ENCODE assay signal across 12 mouse cellular contexts in the genomic region with DNA sequence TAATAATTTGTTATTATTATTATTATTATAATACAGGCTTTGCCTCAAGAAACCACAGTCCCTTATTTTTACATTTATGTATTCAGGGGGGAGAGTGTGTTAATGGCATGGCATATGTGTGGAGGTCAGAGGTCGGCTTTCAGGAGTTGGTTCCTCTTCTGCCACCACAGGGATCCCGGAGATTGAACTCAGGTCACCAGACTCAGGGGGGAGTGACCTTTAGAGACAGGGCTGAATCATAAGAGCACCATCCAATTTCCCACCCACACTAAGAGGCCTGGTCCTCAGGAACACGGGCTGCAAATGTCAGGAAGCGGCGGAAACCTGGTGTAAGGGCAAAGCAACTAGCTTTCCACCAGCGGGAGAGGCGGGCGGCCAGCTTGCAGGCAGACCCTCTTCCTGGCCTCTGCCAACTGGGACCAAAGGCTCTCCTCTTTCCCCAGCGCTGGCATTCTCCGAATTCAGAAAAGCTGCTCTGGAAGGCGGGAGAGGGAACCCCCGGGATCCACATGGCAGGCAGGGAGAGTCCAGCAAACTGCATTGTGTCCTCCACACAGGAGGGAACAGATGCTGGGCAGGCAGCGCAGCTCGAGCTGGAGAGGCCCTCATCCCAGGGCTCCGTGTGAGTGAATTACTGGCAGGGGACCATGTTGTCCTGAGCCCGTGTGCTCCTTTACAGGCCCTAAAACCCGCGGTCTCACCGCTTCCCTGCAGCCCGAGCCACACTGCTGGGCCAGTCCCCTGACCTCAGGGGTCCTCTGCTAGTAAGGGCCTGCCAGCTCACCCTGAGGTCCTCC.
DNase-seq lines count a peak whose midpoint lies in the region; ATAC-seq and TF ChIP-seq lines count a peak whose summit lies in the region.
"Had no signal": no experiment of that assay in that cellular context is flagged by ENCODE, and none has a peak within 500 bp of the region (broad histone marks: within the 10 kb centered on the region; RNA-seq: fewer than 3 reads in every experiment).

No protein-coding gene starts in this region.

- 56% methylated on average over 20 of the region's 20 CpGs for WGBS in embryonic facial prominence, embryonic 14.5 days

- TF ChIP-seq CTCF in layer of hippocampus, adult 2 months (conservative IDR thresholded peaks at IDR 0.05) = no peak

- no peaks in the 10 kb centered on the region for H3K9me3 ChIP-seq in embryonic facial prominence, embryonic 14.5 days (ENCODE audit: control insufficient read depth, low read length)
- H3K9me3 ChIP-seq: limb, embryonic 13.5 days had no signal

- no peaks in the 10 kb centered on the region for H3K36me3 ChIP-seq in embryonic facial prominence, embryonic 14.5 days (ENCODE audit: control insufficient read depth, insufficient read depth, low read length)
- H3K36me3 ChIP-seq: limb, embryonic 13.5 days had no signal

- H3K4me3 ChIP-seq in layer of hippocampus, adult 2 months = peak overlapping the region; percentile 8; the same call in 1 of the 2 replicates
- no peak overlapping the region for H3K4me3 ChIP-seq in embryonic facial prominence, embryonic 14.5 days (ENCODE audit: low read depth, low read length)

- no peaks in the 10 kb centered on the region for H3K27me3 ChIP-seq in embryonic facial prominence, embryonic 14.5 days (replicated peaks; ENCODE audit: control insufficient read depth, insufficient read depth, low read length)
- H3K27me3 ChIP-seq: limb, embryonic 13.5 days had no signal

- H3K4me1 ChIP-seq in embryonic facial prominence, embryonic 14.5 days (ENCODE audit: control insufficient read depth, insufficient read depth, low read length) = 0 out of 2 replicates have a peak, but pooled peaks cover 1% of the 10 kb centered on the region

- H3K9ac ChIP-seq in embryonic facial prominence, embryonic 14.5 days (ENCODE audit: low read depth, low read length) = no peak overlapping the region
- H3K9ac ChIP-seq: limb, embryonic 13.5 days had no signal

- no peak for ATAC-seq in cerebellum, adult (ENCODE audit: insufficient number of reproducible peaks, low FRiP score, low TSS enrichment)
- ATAC-seq in embryonic facial prominence, embryonic 14.5 days (ENCODE audit: low read depth) = 0 out of 2 replicates have a peak, but pooled peaks have one; percentile 23

- H3K4me2 ChIP-seq in embryonic facial prominence, embryonic 14.5 days (ENCODE audit: low read depth, low read length) = no peak overlapping the region

- DNase-seq in cerebellum, adult 8-10 months = peak; percentile 11
- DNase-seq in layer of hippocampus, adult 2 months (ENCODE audit: low spot score in 2 of 2) = no peak
- DNase-seq in layer of hippocampus, adult 9-10 months (ENCODE audit: low spot score) = no peak
- peak; percentile 34 for DNase-seq in 416B (ENCODE audit: low read depth)
- DNase-seq in embryonic facial prominence, embryonic 14.5 days (ENCODE audit: low spot score) = no peak
- no peak for DNase-seq in kidney, postnatal 14 days
- DNase-seq in retina, postnatal 1 day = no peak
- DNase-seq: gastrocnemius, postnatal 10 days; kidney, postnatal 10 days had no signal

- H3K27ac ChIP-seq in layer of hippocampus, adult 2 months = no peak overlapping the region
- no peak overlapping the region for H3K27ac ChIP-seq in embryonic facial prominence, embryonic 14.5 days (replicated peaks; ENCODE audit: low read depth, low read length)
- H3K27ac ChIP-seq: limb, embryonic 13.5 days; macrophage had no signal

Comparison
In these comparisons a context has a peak if more than half of its experiments do, and no peak if none do; other contexts are left out.
1. DNase-seq: peak in cerebellum, adult 8-10 months (single experiment) and 416B (single experiment); none in layer of hippocampus, adult 2 months (0 of 2), layer of hippocampus, adult 9-10 months (single experiment), embryonic facial prominence, embryonic 14.5 days (single experiment), kidney, postnatal 14 days (single experiment) and retina, postnatal 1 day (single experiment).